Mouse (Mus musculus) heart, embryonic 16.5 days (tissue): ENCODE data around the gene Gabarap. TPM values are rescaled to one million over a fixed set of nuclear protein-coding genes. Genes with fewer than 3 reads are reported as not detected.

Source experiments
- ATAC-seq: fragments of 200-750 bp; cut with Nextera tagmentation; replicated peaks from 2 replicates; pipeline ENCODE4 v1.8.0; 2017; ENCODE audit warnings: moderate number of reproducible peaks; ENCODE audit not compliant: insufficient read depth, low FRiP score; ENCODE audit errors: extremely low read depth
- H3K27ac ChIP-seq: fragments of 300-500 bp; sonication (generic); 2 replicates; pipeline ENCODE4 v1.5.1; 2014; ENCODE audit warnings: mild to moderate bottlenecking, low read length, control low read depth, moderate library complexity
- H3K27me3 ChIP-seq: fragments of 300-500 bp; sonication (generic); 2 replicates; pipeline ENCODE4 v1.6.1; 2014; ENCODE audit warnings: low read length, mixed read lengths; ENCODE audit not compliant: control insufficient read depth, insufficient read depth
- H3K36me3 ChIP-seq: fragments of 300-500 bp; sonication (generic); 2 replicates; pipeline ENCODE4 v1.6.1; 2014; ENCODE audit not compliant: control insufficient read depth, insufficient read depth
- H3K4me1 ChIP-seq: fragments of 300-500 bp; sonication (generic); 2 replicates; pipeline ENCODE4 v1.6.1; 2014; ENCODE audit warnings: low read length, mixed read lengths; ENCODE audit not compliant: control insufficient read depth, insufficient read depth
- H3K4me2 ChIP-seq: fragments of 300-500 bp; sonication (generic); 2 replicates; pipeline ENCODE4 v1.6.1; 2014; ENCODE audit warnings: low read depth, mild to moderate bottlenecking, control low read depth, low read length
- H3K4me3 ChIP-seq: fragments of 300-500 bp; sonication (generic); 2 replicates; pipeline ENCODE4 v1.5.1; 2014; ENCODE audit warnings: mild to moderate bottlenecking, control low read depth, low read length
- H3K9ac ChIP-seq: fragments of 300-500 bp; sonication (generic); 2 replicates; pipeline ENCODE4 v1.6.1; 2014; ENCODE audit warnings: low read length, control low read depth
- H3K9me3 ChIP-seq: fragments of 300-500 bp; sonication (generic); replicated peaks from 2 replicates; pipeline ENCODE4 v1.6.1; 2016; ENCODE audit warnings: low read length; ENCODE audit not compliant: control insufficient read depth
- WGBS: fragments of 180-500 bp; shearing (Covaris S2); extraction: QIAGEN DNeasy Blood & Tissue Kit; methylation state at CpG from one replicate; pipeline ENCODE4 v1.1.7; 2014; 5-methylcytosine and 5-hydroxymethylcytosine counted together
- polyA plus RNA-seq: library from polyadenylated mRNA; unstranded; fragments of >200 nt; fragmentation: Nextera tagmentation; extraction: Ambion mirVana; gene quantifications from 2 replicates; pipeline ENCODE4 v1.2.1, GENCODE M21; 2015

Gabarap gene
- polyA plus RNA-seq, 1 experiment from 2014 or later = 428 TPM

DNA sequence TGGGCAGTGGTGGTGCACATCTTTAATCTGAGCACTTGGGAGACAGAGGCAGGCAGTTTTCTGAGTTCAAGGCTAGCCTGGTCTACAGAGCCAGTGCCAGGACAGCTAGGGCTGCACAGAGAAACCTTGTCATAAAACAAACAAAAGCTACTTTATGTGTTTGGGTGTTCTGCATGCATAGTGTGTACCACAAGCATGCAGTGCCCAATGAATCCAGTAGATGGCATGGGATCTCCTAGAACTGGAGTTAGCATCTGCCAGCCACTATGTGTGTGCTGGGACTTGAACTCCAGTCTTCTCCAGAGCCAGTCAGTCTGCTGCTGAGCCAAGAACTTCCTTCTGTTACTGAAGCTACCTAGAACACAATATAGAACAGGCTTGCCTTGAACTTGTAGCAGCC lies 10.9 kb downstream of the Gabarap start:
- Histone ChIP-seq H3K4me2 (peak overlapping the region; percentile 78), H3K9me3 (no peaks in the 10 kb centered on the region), H3K4me1 (peaks cover 28% of the 10 kb centered on the region), H3K36me3 (peaks cover 40% of the 10 kb centered on the region), H3K9ac (no peak overlapping the region), H3K27me3 (no peaks in the 10 kb centered on the region), H3K4me3 (peak overlapping the region; percentile 75), H3K27ac (no peak overlapping the region)
- ATAC-seq = no peak

GRCm38 (mm10) chr11:70002471-70002870 lies 11.5 kb downstream of the Gabarap start:
- Histone ChIP-seq H3K4me3 (no peak overlapping the region), H3K4me1 (peaks cover 26% of the 10 kb centered on the region), H3K4me2 (peak overlapping the region; percentile 78; the same call in 1 of the 2 replicates), H3K9me3 (no peaks in the 10 kb centered on the region), H3K27ac (no peak overlapping the region), H3K36me3 (peaks cover 44% of the 10 kb centered on the region), H3K27me3 (no peaks in the 10 kb centered on the region), H3K9ac (no peak overlapping the region)
- ATAC-seq = no peak
- 85% methylated on average over 2 of the region's 2 CpGs for WGBS

GRCm38 (mm10) chr11:70005521-70005920 lies 14.6 kb downstream of the Gabarap start:
- no peaks in the 10 kb centered on the region for H3K9me3 ChIP-seq
- H3K4me2 ChIP-seq = no peak overlapping the region
- peaks cover 21% of the 10 kb centered on the region for H3K4me1 ChIP-seq
- no peaks in the 10 kb centered on the region for H3K27me3 ChIP-seq
- peaks cover 52% of the 10 kb centered on the region for H3K36me3 ChIP-seq
- no peak overlapping the region for H3K27ac ChIP-seq
- H3K4me3 ChIP-seq = no peak overlapping the region
- WGBS = 67% methylated on average over 5 of the region's 5 CpGs
- no peak overlapping the region for H3K9ac ChIP-seq
- ATAC-seq = no peak

DNA sequence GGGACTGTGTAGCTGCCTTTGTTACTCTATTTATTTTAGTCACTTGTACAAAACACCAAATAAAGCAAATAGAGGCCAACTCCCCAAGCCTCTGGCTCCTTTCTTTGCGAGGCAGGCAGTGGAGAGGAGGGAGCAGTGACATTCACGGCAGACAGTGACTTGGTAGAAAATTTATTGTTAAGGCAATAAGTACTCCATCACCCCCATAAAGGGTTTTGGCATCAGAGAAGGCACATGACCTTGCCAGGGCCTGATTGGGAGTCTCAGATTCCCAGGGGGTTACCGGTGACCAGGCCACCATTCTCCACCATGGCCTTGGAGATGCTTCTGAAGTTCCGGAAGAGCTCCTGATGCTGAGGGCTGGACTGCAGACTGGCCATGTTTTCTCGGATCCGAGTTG lies 19.1 kb downstream of the Gabarap start:
- H3K9ac ChIP-seq = no peak overlapping the region
- peaks cover 10% of the 10 kb centered on the region for H3K4me1 ChIP-seq
- no peak for ATAC-seq
- H3K4me3 ChIP-seq = no peak overlapping the region
- WGBS = 83% methylated on average over 6 of the region's 6 CpGs
- peaks cover 75% of the 10 kb centered on the region for H3K36me3 ChIP-seq
- H3K27ac ChIP-seq = no peak overlapping the region
- H3K4me2 ChIP-seq = no peak overlapping the region
- H3K27me3 ChIP-seq = no peaks in the 10 kb centered on the region
- no peaks in the 10 kb centered on the region for H3K9me3 ChIP-seq

- no peaks in the 10 kb centered on the region for H3K27me3 ChIP-seq
- no peak overlapping the region for H3K9ac ChIP-seq
- 84% methylated on average over 12 of the region's 12 CpGs for WGBS
- no peak for ATAC-seq
- H3K27ac ChIP-seq = no peak overlapping the region
- H3K4me3 ChIP-seq = no peak overlapping the region
- no peaks in the 10 kb centered on the region for H3K9me3 ChIP-seq
- no peak overlapping the region for H3K4me2 ChIP-seq
- H3K36me3 ChIP-seq = peaks cover 71% of the 10 kb centered on the region
- H3K4me1 ChIP-seq = peaks cover 13% of the 10 kb centered on the region
These were observed 19.6 kb downstream of the Gabarap start for GRCm38 (mm10) chr11:70010548-70010947.

DNA sequence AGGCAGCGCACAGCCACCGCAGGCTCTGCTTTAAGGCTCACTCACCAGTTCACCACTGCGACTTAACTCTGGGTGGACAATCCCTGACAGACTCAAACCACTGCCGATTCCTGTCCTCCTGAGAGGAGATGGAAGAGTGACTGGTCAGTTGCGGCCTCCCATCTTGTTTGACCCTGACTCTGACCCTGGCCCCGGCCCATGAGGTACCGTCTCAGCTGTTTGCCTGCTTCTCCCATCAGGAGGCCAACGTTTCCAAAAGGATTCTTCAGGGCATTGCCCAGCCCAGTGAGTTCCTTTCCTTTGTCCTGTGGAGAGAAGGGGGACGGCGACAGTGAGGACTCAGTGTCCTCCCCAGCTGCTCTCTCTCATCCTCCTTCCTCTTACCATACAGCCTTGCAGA lies 20.0 kb downstream of the Gabarap start:
- ATAC-seq = no peak
- H3K4me3 ChIP-seq = no peak overlapping the region
- no peak overlapping the region for H3K9ac ChIP-seq
- H3K27me3 ChIP-seq = no peaks in the 10 kb centered on the region
- peaks cover 68% of the 10 kb centered on the region for H3K36me3 ChIP-seq
- 89% methylated on average over 10 of the region's 10 CpGs for WGBS
- no peak overlapping the region for H3K27ac ChIP-seq
- peaks cover 13% of the 10 kb centered on the region for H3K4me1 ChIP-seq
- no peaks in the 10 kb centered on the region for H3K9me3 ChIP-seq
- H3K4me2 ChIP-seq = no peak overlapping the region

DNA sequence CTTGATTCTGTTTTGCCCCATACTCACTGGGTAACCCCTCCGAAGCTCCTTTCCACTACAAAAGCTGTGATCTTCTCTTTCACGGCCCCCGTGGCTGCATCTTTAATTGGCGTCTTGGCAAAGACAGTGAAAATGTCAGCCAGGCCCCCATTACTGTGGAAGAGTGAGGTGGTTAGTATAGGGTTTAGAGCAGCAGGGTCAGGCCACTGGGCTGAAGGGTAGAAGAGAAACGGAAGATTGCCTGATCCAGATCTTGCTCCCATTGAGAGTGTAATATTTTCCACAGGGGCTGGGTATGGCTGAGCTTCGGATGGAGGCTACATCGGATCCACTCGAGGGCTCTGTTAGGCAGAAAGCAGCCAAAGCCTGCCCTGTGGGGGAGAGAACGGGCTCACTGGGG lies 22.0 kb downstream of the Gabarap start:
- Histone ChIP-seq H3K4me1 (peaks cover 20% of the 10 kb centered on the region), H3K4me2 (no peak overlapping the region), H3K36me3 (peaks cover 50% of the 10 kb centered on the region), H3K9me3 (no peaks in the 10 kb centered on the region), H3K9ac (no peak overlapping the region), H3K27me3 (no peaks in the 10 kb centered on the region), H3K27ac (no peak overlapping the region), H3K4me3 (no peak overlapping the region)
- 83% methylated on average over 9 of the region's 9 CpGs for WGBS
- no peak for ATAC-seq

DNA sequence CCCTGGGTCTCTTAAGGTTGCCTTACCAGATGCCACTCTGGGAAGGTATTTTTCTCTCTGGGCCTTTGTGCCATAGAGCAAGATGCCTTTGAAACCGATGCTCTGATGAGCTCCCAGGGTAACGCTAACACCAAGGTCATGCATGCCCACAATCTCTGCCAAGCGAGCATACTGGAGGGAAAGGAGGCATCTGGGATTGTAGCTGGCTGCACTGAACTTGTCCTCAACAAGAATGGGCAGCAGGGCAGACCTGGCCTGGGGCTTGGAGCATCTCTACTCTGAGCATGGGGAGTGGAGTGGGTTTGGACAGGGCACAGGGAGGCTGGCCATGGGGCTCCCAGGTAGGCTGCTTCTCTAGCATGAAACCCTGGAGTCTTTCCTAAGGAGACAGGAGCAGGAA lies 22.5 kb downstream of the Gabarap start:
- H3K36me3 ChIP-seq = peaks cover 45% of the 10 kb centered on the region
- peaks cover 23% of the 10 kb centered on the region for H3K4me1 ChIP-seq
- no peaks in the 10 kb centered on the region for H3K27me3 ChIP-seq
- H3K4me3 ChIP-seq = no peak overlapping the region
- H3K27ac ChIP-seq = no peak overlapping the region
- no peak overlapping the region for H3K4me2 ChIP-seq
- ATAC-seq = no peak
- 80% methylated on average over 3 of the region's 3 CpGs for WGBS
- no peaks in the 10 kb centered on the region for H3K9me3 ChIP-seq
- H3K9ac ChIP-seq = no peak overlapping the region

- peaks cover 27% of the 10 kb centered on the region for H3K4me1 ChIP-seq
- H3K4me2 ChIP-seq = peak overlapping the region; percentile 66
- H3K27me3 ChIP-seq = no peaks in the 10 kb centered on the region
- 52% methylated on average over 5 of the region's 5 CpGs for WGBS
- peak overlapping the region; percentile 85 for H3K9ac ChIP-seq
- no peak for ATAC-seq
- H3K4me3 ChIP-seq = peak overlapping the region; percentile 85
- H3K9me3 ChIP-seq = no peaks in the 10 kb centered on the region
- no peak overlapping the region for H3K27ac ChIP-seq
- peaks cover 39% of the 10 kb centered on the region for H3K36me3 ChIP-seq
These were observed 23.1 kb downstream of the Gabarap start for GRCm38 (mm10) chr11:70014051-70014450.
